Mouse (Mus musculus) gonadal fat pad, adult 2 months (tissue): Measurements from ENCODE around the gene Lrrn2. TPM values are rescaled to one million over a fixed set of nuclear protein-coding genes. Genes with fewer than 3 reads are reported as not detected.
"Not testable (repeated sequence)": the region's sequence is repeated elsewhere in the genome, so short reads cannot be mapped to it uniquely, and the experiment has no call there.

Experiments used
- DNase-seq: peaks from one replicate; pipeline ENCODE4 v3.0.0-alpha.2; 2012; ENCODE audit warnings: low read depth
- polyA plus RNA-seq: library from polyadenylated mRNA; depleted of rRNA; stranded (reverse); fragments of >200 nt; gene quantifications from 2 replicates; pipeline ENCODE4 v1.2.3, GENCODE M21; 2012; rRNA removed

The Lrrn2 gene
- polyA plus RNA-seq, 1 experiment: 5.2 TPM

GRCm38 (mm10) chr1:132928907-132929250 lies 48.8 kb downstream of the Lrrn2 start:
- no peak for DNase-seq

- no peak for DNase-seq
These were observed 50.2 kb downstream of the Lrrn2 start for GRCm38 (mm10) chr1:132930291-132930690.

GRCm38 (mm10) chr1:132932421-132932820 lies 52.3 kb downstream of the Lrrn2 start:
- DNase-seq: no peak

GRCm38 (mm10) chr1:132934856-132935255 lies 54.8 kb downstream of the Lrrn2 start:
- no peak for DNase-seq

GRCm38 (mm10) chr1:132937296-132938030 lies 57.4 kb downstream of the Lrrn2 start:
- DNase-seq: peak; percentile 40

GRCm38 (mm10) chr1:132938975-132939374 lies 58.9 kb downstream of the Lrrn2 start:
- no peak for DNase-seq

GRCm38 (mm10) chr1:132945826-132946225 lies 65.8 kb downstream of the Lrrn2 start:
- no peak for DNase-seq

GRCm38 (mm10) chr1:132947811-132948210 lies 67.7 kb downstream of the Lrrn2 start:
- no peak for DNase-seq

GRCm38 (mm10) chr1:132956809-132957208 lies 76.7 kb downstream of the Lrrn2 start:
- DNase-seq: no peak

GRCm38 (mm10) chr1:132961751-132962150 lies 81.7 kb downstream of the Lrrn2 start:
- no peak for DNase-seq

- DNase-seq: no peak
These were observed 84.0 kb downstream of the Lrrn2 start for GRCm38 (mm10) chr1:132964106-132964505.

GRCm38 (mm10) chr1:132964691-132965090 lies 84.6 kb downstream of the Lrrn2 start:
- no peak for DNase-seq

- no peak for DNase-seq
These were observed 88.6 kb downstream of the Lrrn2 start for GRCm38 (mm10) chr1:132968659-132969058.

GRCm38 (mm10) chr1:132977402-132977801 lies 97.3 kb downstream of the Lrrn2 start:
- DNase-seq: no peak

- DNase-seq: no peak
These were observed 101.2 kb downstream of the Lrrn2 start for GRCm38 (mm10) chr1:132981232-132981631.

- DNase-seq: no peak
These were observed 102.7 kb downstream of the Lrrn2 start for GRCm38 (mm10) chr1:132982728-132983127.

GRCm38 (mm10) chr1:132988556-132989459 lies 108.7 kb downstream of the Lrrn2 start:
- not testable (repeated sequence) for DNase-seq

Other genes starting within 250 kb of the Lrrn2 start
- gene Nfasc, start 138.5 kb upstream of the Lrrn2 start, polyA plus RNA-seq: 0.43 and 0.65 TPM in 2 replicates
- gene Mdm4, start 150.3 kb downstream of the Lrrn2 start, polyA plus RNA-seq: 58.3 and 64.9 TPM in 2 replicates
- 9.0 and 9.6 TPM in 2 replicates for gene Pik3c2b, start 165.4 kb downstream of the Lrrn2 start, polyA plus RNA-seq